Mouse (Mus musculus) lung, postnatal 0 days (tissue): ENCODE measurements around the gene Hoxa3.
A peak's percentile ranks its signal among the peaks of the same experiment; 100 is the strongest.

Experiments
- CTCF ChIP-seq: IDR thresholded peaks from 2 replicates; pipeline ENCODE4 v1.5.1; 2016; ENCODE audit warnings: antibody characterized with exemption, mild to moderate bottlenecking
- EP300 ChIP-seq: IDR thresholded peaks from 2 replicates; pipeline ENCODE4 v1.6.1; 2016; ENCODE audit warnings: antibody characterized with exemption, mild to moderate bottlenecking, control low read depth

DNA sequence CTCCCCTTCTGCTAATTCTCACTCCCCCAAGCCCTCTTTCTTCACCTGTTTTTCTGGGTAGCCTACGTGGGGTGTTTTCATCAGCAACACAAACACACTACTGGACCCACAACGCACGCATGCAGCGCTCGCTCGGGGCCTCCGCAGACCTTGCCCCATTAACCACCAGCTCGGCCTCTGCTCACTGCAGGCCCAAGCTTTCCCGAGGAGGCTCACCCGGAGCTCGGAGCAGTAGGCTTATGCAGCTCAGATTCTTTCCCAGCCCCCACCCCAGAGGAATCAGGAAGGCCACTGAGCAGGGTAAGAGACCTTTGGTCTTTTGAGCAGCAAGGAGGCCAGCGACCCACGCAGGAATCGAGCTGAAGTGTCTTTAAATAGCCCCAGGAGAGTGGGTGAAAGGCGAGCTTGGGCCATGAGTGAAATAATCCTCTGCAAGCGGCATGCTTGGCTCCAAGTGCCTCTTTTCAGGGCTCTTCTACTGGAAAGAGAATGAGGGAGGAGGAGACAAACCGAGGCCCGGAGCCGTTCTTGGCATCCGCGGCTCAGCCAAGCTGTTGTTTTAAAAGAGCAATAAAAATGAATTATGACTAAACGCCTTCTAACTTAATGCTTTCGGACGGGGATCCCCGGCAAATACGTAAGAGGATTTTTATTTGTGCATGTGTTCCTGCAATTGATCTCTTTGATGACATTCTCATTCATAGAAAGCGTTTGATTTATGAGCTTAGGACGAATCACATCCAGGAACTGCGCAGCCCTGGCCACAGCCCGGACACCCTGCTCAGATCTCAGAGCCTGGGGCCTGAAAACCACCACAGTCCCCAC is 52.4 kb downstream of the Hoxa3 start:
- TF ChIP-seq CTCF (no peak), EP300 (peak; percentile 65)
